Mouse (Mus musculus) neural tube, embryonic 11.5 days (tissue): ENCODE measurements around the gene Ceacam15. TPM values are rescaled to one million over a fixed set of nuclear protein-coding genes. Genes with fewer than 3 reads are reported as not detected.
"Not testable (repeated sequence)": the region's sequence is repeated elsewhere in the genome, so short reads cannot be mapped to it uniquely, and the experiment has no call there.

Experiments
- ATAC-seq: fragments of 200-750 bp; cut with Nextera tagmentation; 2 replicates; pipeline ENCODE4 v1.8.0; 2017; ENCODE audit warnings: moderate number of reproducible peaks, mild to moderate bottlenecking, moderate TSS enrichment, moderate library complexity; ENCODE audit not compliant: insufficient read depth, low FRiP score, low TSS enrichment
- DNase-seq: peaks from one replicate; pipeline ENCODE4 v3.0.0-alpha.2; 2015; ENCODE audit warnings: low spot score
- H3K27ac ChIP-seq: fragments of 300-500 bp; sonication (generic); 2 replicates; pipeline ENCODE4 v1.5.1; 2014; ENCODE audit warnings: low read depth, mild to moderate bottlenecking, low read length
- H3K27me3 ChIP-seq: fragments of 300-500 bp; sonication (generic); 2 replicates; pipeline ENCODE4 v1.6.1; 2014; ENCODE audit warnings: mild to moderate bottlenecking, low read length, mixed read lengths; ENCODE audit not compliant: control insufficient read depth, insufficient read depth
- H3K36me3 ChIP-seq: fragments of 300-500 bp; sonication (generic); 2 replicates; pipeline ENCODE4 v1.6.1; 2014; ENCODE audit warnings: mild to moderate bottlenecking, low read length, moderate library complexity, mixed read lengths; ENCODE audit not compliant: control insufficient read depth, insufficient read depth
- H3K4me1 ChIP-seq: fragments of 300-500 bp; sonication (generic); 2 replicates; pipeline ENCODE4 v1.6.1; 2014; ENCODE audit warnings: low read length, mixed read lengths; ENCODE audit not compliant: control insufficient read depth, insufficient read depth
- H3K4me2 ChIP-seq: fragments of 300-500 bp; sonication (generic); 2 replicates; pipeline ENCODE4 v1.6.1; 2014; ENCODE audit warnings: low read depth, mild to moderate bottlenecking, moderate library complexity
- H3K4me3 ChIP-seq: fragments of 300-500 bp; sonication (generic); 2 replicates; pipeline ENCODE4 v1.5.1; 2014; ENCODE audit warnings: low read depth, low read length
- H3K9ac ChIP-seq: fragments of 300-500 bp; sonication (generic); 2 replicates; pipeline ENCODE4 v1.6.1; 2014; ENCODE audit warnings: mild to moderate bottlenecking, low read length
- H3K9me3 ChIP-seq: fragments of 300-500 bp; sonication (generic); 2 replicates; pipeline ENCODE4 v1.6.1; 2016; ENCODE audit warnings: low read length; ENCODE audit not compliant: control insufficient read depth
- WGBS: fragments of 180-500 bp; shearing (Covaris S2); extraction: QIAGEN DNeasy Blood & Tissue Kit; methylation state at CpG from one replicate; pipeline ENCODE4 v1.1.7; 2014; 5-methylcytosine and 5-hydroxymethylcytosine counted together
- polyA plus RNA-seq: library from polyadenylated mRNA; unstranded; fragments of >200 nt; fragmentation: Nextera tagmentation; extraction: Ambion mirVana; gene quantifications from 2 replicates; pipeline ENCODE4 v1.2.1, GENCODE M21; 2014

The Ceacam15 gene
- polyA plus RNA-seq, 1 experiment from 2014 or later: not detected

DNA sequence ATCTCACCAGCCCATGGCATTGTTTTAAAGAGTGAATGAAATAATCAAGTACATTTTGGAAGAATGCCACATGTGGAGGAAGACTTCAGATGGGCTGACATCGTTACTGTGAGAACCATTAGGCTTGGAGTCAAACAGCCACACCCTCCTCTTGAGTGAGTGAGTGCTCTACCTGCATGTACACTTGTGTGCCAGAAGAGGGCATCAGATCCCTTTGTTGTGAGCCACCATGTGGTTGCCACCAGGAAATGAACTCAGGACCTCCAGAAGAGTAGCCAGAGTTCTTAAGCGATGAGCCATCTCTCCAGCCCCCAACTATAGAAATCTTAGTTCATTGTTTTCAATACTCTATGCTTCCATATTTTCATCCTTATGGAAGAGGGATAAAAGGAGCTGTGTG is 23.5 kb upstream of the Ceacam15 start:
- H3K9me3 ChIP-seq: no peaks in the 10 kb centered on the region
- no peaks in the 10 kb centered on the region for H3K4me1 ChIP-seq
- DNase-seq (no peak), ATAC-seq (no peak)
- H3K27me3 ChIP-seq: no peaks in the 10 kb centered on the region
- 57% methylated on average over 2 of the region's 2 CpGs for WGBS
- no peak overlapping the region for H3K4me3 ChIP-seq
- H3K9ac ChIP-seq: no peak overlapping the region
- H3K36me3 ChIP-seq: no peaks in the 10 kb centered on the region
- no peak overlapping the region for H3K27ac ChIP-seq
- no peak overlapping the region for H3K4me2 ChIP-seq

DNA sequence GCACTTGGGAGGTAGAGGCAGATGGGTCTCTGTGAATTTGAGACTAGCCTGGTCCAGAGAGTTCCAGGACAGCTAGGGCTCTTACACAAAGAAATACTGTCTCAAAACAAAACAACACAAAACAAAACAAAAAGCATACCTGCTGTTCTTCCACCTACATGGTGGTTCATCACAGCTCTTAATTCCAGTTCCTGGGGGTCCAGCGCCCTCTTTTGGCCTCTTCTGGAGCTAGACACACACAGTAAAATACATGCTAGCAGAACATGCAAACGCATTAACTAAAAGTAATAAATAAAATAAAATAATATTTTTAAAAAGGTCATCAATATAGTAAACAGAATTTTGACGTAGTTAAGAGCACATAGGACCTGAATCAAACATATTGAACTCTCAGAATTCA is 19.5 kb upstream of the Ceacam15 start:
- DNase-seq: no peak

DNA sequence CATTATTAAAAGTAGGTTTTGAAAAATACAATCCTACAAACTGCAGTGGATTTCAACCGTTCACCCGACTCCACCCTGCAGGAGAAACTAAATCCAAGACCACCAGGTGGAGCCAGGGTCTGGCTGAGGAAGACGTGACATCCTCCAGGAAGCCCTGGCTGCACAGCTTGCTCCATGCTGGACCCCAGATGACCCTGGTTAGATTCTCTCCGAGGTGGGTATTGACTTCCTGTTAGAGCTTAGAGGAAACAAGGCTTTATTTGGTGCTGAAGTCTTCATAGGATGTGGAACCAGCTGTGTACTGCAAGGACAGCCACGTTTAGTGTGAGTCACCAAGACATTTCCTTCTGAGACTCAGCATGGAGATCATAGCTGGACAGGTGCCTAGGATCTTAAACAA is 13.7 kb upstream of the Ceacam15 start:
- Histone ChIP-seq H3K36me3 (no peaks in the 10 kb centered on the region), H3K9me3 (0 out of 2 replicates have a peak, but pooled peaks cover 3% of the 10 kb centered on the region), H3K27me3 (no peaks in the 10 kb centered on the region), H3K27ac (no peak overlapping the region), H3K4me1 (no peaks in the 10 kb centered on the region), H3K4me3 (no peak overlapping the region), H3K9ac (no peak overlapping the region), H3K4me2 (no peak overlapping the region)
- 80% methylated on average over 5 of the region's 5 CpGs for WGBS
- ATAC-seq (no peak), DNase-seq (no peak)

More for the DNA sequence above, 19.5 kb upstream of the Ceacam15 start:
- no peak overlapping the region for H3K27ac ChIP-seq
- no peaks in the 10 kb centered on the region for H3K4me1 ChIP-seq
- no peaks in the 10 kb centered on the region for H3K36me3 ChIP-seq
- WGBS: 41% methylated on average over 3 of the region's 3 CpGs
- ATAC-seq: no peak
- no peaks in the 10 kb centered on the region for H3K9me3 ChIP-seq
- no peak overlapping the region for H3K9ac ChIP-seq
- no peak overlapping the region for H3K4me3 ChIP-seq
- H3K4me2 ChIP-seq: no peak overlapping the region
- no peaks in the 10 kb centered on the region for H3K27me3 ChIP-seq

DNA sequence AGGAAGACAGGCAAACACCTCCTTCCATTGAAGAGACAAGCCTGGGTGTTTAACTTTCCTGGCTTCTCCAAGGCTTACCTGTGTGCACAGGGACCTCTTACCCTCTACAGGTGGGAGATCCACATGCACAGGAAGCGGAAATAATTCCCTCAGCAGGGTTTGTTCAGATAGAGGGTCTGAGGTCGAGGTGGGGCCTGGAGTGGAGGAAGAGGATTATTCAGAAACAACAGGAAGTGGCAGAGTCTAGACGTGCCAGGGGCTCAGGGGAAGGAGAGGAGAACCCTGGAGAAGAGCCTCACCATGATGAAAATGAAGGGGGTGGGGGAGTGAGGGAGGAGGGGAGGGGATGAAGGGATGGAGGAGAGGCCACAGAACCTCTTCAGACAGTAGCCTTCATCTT is 4.7 kb upstream of the Ceacam15 start:
- H3K36me3 ChIP-seq, H3K4me2 ChIP-seq, H3K4me1 ChIP-seq, H3K27ac ChIP-seq, H3K27me3 ChIP-seq, ATAC-seq, H3K4me3 ChIP-seq, H3K9me3 ChIP-seq, DNase-seq, H3K9ac ChIP-seq: not testable (repeated sequence)
- WGBS: 48% methylated on average over 3 of the region's 3 CpGs

- WGBS: 43% methylated on average over 5 of the region's 5 CpGs
- not testable (repeated sequence) for H3K36me3 ChIP-seq, H3K27me3 ChIP-seq, H3K4me3 ChIP-seq, H3K27ac ChIP-seq, H3K4me1 ChIP-seq, H3K4me2 ChIP-seq, ATAC-seq, DNase-seq, H3K9ac ChIP-seq, H3K9me3 ChIP-seq
These were observed 806 bp downstream of the Ceacam15 start for GRCm38 (mm10) chr7:16674699-16675098.

- WGBS: 78% methylated on average over 1 of the region's 1 CpGs
- ATAC-seq (no peak), DNase-seq (no peak)
- Histone ChIP-seq H3K4me3 (no peak overlapping the region), H3K27me3 (no peaks in the 10 kb centered on the region), H3K36me3 (no peaks in the 10 kb centered on the region), H3K9me3 (no peaks in the 10 kb centered on the region), H3K4me2 (no peak overlapping the region), H3K9ac (no peak overlapping the region), H3K4me1 (no peaks in the 10 kb centered on the region), H3K27ac (no peak overlapping the region)
These were observed 1.7 kb downstream of the Ceacam15 start for GRCm38 (mm10) chr7:16673823-16674222.

- H3K4me1 ChIP-seq, H3K4me3 ChIP-seq, H3K9ac ChIP-seq, H3K27ac ChIP-seq, H3K36me3 ChIP-seq, H3K9me3 ChIP-seq, DNase-seq, H3K27me3 ChIP-seq, ATAC-seq, H3K4me2 ChIP-seq: not testable (repeated sequence)
- WGBS: 75% methylated on average over 4 of the region's 5 CpGs
These were observed 7.1 kb downstream of the Ceacam15 start for GRCm38 (mm10) chr7:16668331-16668930.

DNA sequence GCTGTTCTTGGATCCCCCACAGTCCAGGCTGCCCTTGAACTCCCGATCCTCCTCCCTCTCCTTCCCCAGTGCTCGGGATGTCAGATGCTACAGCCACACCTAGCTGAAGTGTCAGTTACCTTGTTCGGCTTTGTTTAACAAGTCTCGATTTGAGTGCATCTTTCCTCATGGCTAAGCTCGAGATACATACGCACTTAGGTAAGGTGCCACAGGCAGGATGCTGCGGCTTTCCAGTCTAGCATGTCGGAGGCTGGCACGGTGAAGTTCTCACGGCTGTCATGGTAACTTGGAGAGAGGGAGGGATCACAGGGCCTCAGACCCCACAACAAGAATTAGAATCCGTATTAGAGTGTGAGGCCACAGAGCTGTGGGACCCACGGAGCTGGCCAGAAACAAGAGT is 31.2 kb downstream of the Ceacam15 start:
- no peak overlapping the region for H3K27ac ChIP-seq
- H3K4me2 ChIP-seq: no peak overlapping the region
- no peaks in the 10 kb centered on the region for H3K9me3 ChIP-seq
- no peaks in the 10 kb centered on the region for H3K27me3 ChIP-seq
- 78% methylated on average over 12 of the region's 12 CpGs for WGBS
- DNase-seq (no peak), ATAC-seq (no peak)
- H3K4me1 ChIP-seq: no peaks in the 10 kb centered on the region
- H3K36me3 ChIP-seq: no peaks in the 10 kb centered on the region
- no peak overlapping the region for H3K9ac ChIP-seq
- H3K4me3 ChIP-seq: no peak overlapping the region

GRCm38 (mm10) chr7:16643106-16643505 is 32.4 kb downstream of the Ceacam15 start:
- not testable (repeated sequence) for H3K27me3 ChIP-seq, ATAC-seq, H3K4me3 ChIP-seq, H3K36me3 ChIP-seq, H3K4me1 ChIP-seq, H3K4me2 ChIP-seq, H3K9me3 ChIP-seq, H3K27ac ChIP-seq, DNase-seq, H3K9ac ChIP-seq
- WGBS: 59% methylated on average over 3 of the region's 4 CpGs
